Mouse (Mus musculus) brain, embryonic 14.5 days (tissue): Measurements from ENCODE around the gene Bend3. TPM values are rescaled to one million over a fixed set of nuclear protein-coding genes. Genes with fewer than 3 reads are reported as not detected.
"Not testable (repeated sequence)": the region's sequence is repeated elsewhere in the genome, so short reads cannot be mapped to it uniquely, and the experiment has no call there.

Experiments used
- DNase-seq: peaks from one replicate; pipeline ENCODE4 v3.0.0-alpha.2; 2011; ENCODE audit warnings: low read depth
- CTCF ChIP-seq: fragments of 200-500 bp; IDR thresholded peaks from 2 replicates; pipeline ENCODE4 v1.5.1; 2012; ENCODE audit warnings: inconsistent platforms, mild to moderate bottlenecking, moderate library complexity, borderline replicate concordance; ENCODE audit not compliant: insufficient read depth, insufficient read length; ENCODE audit errors: extremely low read depth
- POLR2A ChIP-seq: fragments of 200-500 bp; IDR thresholded peaks from 2 replicates; pipeline ENCODE4 v1.6.1; 2012; ENCODE audit warnings: mild to moderate bottlenecking, inconsistent platforms, borderline replicate concordance; ENCODE audit not compliant: poor library complexity, insufficient read depth, insufficient read length, severe bottlenecking; ENCODE audit errors: extremely low read depth
- polyA plus RNA-seq: library from polyadenylated mRNA; depleted of rRNA; stranded (reverse); fragments of >200 nt; gene quantifications from 2 replicates; pipeline ENCODE4 v1.2.3, GENCODE M21; 2012

Gene Bend3
- polyA plus RNA-seq, 1 experiment = 13.1 TPM

GRCm38 (mm10) chr10:43512976-43513375 lies 34.3 kb downstream of the Bend3 start:
- DNase-seq = no peak
- TF ChIP-seq CTCF (no peak), POLR2A (no peak)

- no peak for DNase-seq
These were observed 38.5 kb downstream of the Bend3 start for GRCm38 (mm10) chr10:43516992-43517660.

GRCm38 (mm10) chr10:43517836-43518235 lies 39.2 kb downstream of the Bend3 start:
- peak; percentile 25 for DNase-seq
- TF ChIP-seq POLR2A (no peak), CTCF (no peak)

More at GRCm38 (mm10) chr10:43516992-43517660, 38.5 kb downstream of the Bend3 start:
- TF ChIP-seq POLR2A (no peak), CTCF (no peak)

- no peak for TF ChIP-seq CTCF
- TF ChIP-seq POLR2A = no peak
- DNase-seq = no peak
These were observed 39.7 kb downstream of the Bend3 start for GRCm38 (mm10) chr10:43518368-43518767.

GRCm38 (mm10) chr10:43519977-43520376 lies 41.3 kb downstream of the Bend3 start:
- DNase-seq = no peak
- TF ChIP-seq POLR2A (no peak), CTCF (no peak)

- DNase-seq = not testable (repeated sequence)
These were observed 45.3 kb downstream of the Bend3 start, which contains the start of gene Gm9803 for GRCm38 (mm10) chr10:43523931-43524330. Gene Gm9803 (plus strand): TSS chr10:43524084.

GRCm38 (mm10) chr10:43527283-43528269 lies 48.9 kb downstream of the Bend3 start:
- no peak for TF ChIP-seq POLR2A
- peak; percentile 40; the same call in 1 of the 2 replicates for TF ChIP-seq CTCF
- peak; percentile 90 for DNase-seq

- peak; percentile 41 for DNase-seq
- TF ChIP-seq POLR2A = no peak
These were observed 55.8 kb downstream of the Bend3 start for GRCm38 (mm10) chr10:43534382-43534781.

GRCm38 (mm10) chr10:43537652-43538051 lies 59.0 kb downstream of the Bend3 start:
- no peak for DNase-seq
- no peak for TF ChIP-seq POLR2A
- TF ChIP-seq CTCF = no peak

- no peak for DNase-seq
- TF ChIP-seq POLR2A (no peak), CTCF (no peak)
These were observed 60.2 kb downstream of the Bend3 start for GRCm38 (mm10) chr10:43538831-43539230.

- TF ChIP-seq POLR2A (no peak), CTCF (no peak)
- DNase-seq = no peak
These were observed 61.2 kb downstream of the Bend3 start for GRCm38 (mm10) chr10:43539746-43540310.

GRCm38 (mm10) chr10:43540442-43541152 lies 62.0 kb downstream of the Bend3 start, which contains the start of gene 1700021F05Rik:
Gene 1700021F05Rik (minus strand): TSS chr10:43540994.
- peak; percentile 92 for TF ChIP-seq CTCF
- TF ChIP-seq POLR2A = peak; percentile 94
- peak; percentile 98 for DNase-seq
